In the genomic region with DNA sequence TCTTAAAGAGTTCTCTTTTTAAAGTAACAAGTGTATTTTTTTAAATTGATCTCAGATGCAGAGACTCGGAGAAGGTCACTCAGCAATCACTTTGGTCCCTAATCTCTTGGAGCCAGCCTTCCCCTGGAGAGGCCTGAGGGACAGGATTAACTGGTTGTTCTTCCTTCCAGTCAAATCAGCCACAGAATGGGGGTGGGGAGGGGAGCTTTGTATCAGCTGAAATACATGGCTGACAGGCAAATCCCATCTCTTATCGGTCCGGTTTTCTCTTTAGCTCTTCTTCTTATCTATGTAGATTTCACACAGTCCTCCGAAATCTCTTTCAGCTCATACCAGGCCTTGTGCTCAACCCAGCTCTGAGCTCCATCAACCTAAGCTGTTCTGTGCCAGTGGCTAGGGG, we compare ENCODE assay signal across 16 mouse cellular contexts. TPM values are rescaled to one million over a fixed set of nuclear protein-coding genes. Genes with fewer than 3 reads are reported as not detected.
DNase-seq lines count a peak whose midpoint lies in the region; ATAC-seq and TF ChIP-seq lines count a peak whose summit lies in the region.
"Had no signal": no experiment of that assay in that cellular context is flagged by ENCODE, and none has a peak within 500 bp of the region (broad histone marks: within the 10 kb centered on the region; RNA-seq: fewer than 3 reads in every experiment).

No protein-coding gene starts in this region.

- H3K4me1 ChIP-seq in neural tube, embryonic 13.5 days (replicated peaks): peaks cover 30% of the 10 kb centered on the region

- H3K27ac ChIP-seq in neural tube, embryonic 13.5 days (replicated peaks): peak overlapping the region; percentile 29
- H3K27ac ChIP-seq in layer of hippocampus, adult 2 months: no peak overlapping the region
- H3K27ac ChIP-seq: embryonic facial prominence, embryonic 12.5 days; liver, embryonic 15.5 days had no signal

- H3K36me3 ChIP-seq in neural tube, embryonic 13.5 days: no peaks in the 10 kb centered on the region
- H3K36me3 ChIP-seq: embryonic facial prominence, embryonic 12.5 days; G1E; liver, embryonic 15.5 days had no signal

- whole genome bisulfite sequencing in neural tube, embryonic 13.5 days: 89% methylated on average over 4 of the region's 4 CpGs

- no peaks in the 10 kb centered on the region; the same call in 1 of the 2 replicates for H3K27me3 ChIP-seq in neural tube, embryonic 13.5 days
- H3K27me3 ChIP-seq: embryonic facial prominence, embryonic 12.5 days had no signal

- DNase-seq in neural tube, embryonic 10.5 days (ENCODE audit: extremely low spot score, low spot score): no peak
- DNase-seq in liver: peak; percentile 56
- peak; percentile 24 for DNase-seq in retina, embryonic 14.5 days (ENCODE audit: low spot score)
- DNase-seq in layer of hippocampus, adult 2 months (ENCODE audit: low spot score in 2 of 2): no peak
- no peak for DNase-seq in layer of hippocampus, postnatal 36 days
- DNase-seq: adrenal gland, postnatal 25 days; cerebellum, postnatal 36 days; gastrocnemius, postnatal 10 days; heart, postnatal 10 days; kidney, postnatal 10 days had no signal

- H3K9me3 ChIP-seq in neural tube, embryonic 13.5 days: no peaks in the 10 kb centered on the region
- H3K9me3 ChIP-seq: embryonic facial prominence, embryonic 12.5 days; G1E; liver, embryonic 15.5 days had no signal

- no peak overlapping the region for H3K4me3 ChIP-seq in neural tube, embryonic 13.5 days
- H3K4me3 ChIP-seq in layer of hippocampus, adult 2 months: no peak overlapping the region
- H3K4me3 ChIP-seq: embryonic facial prominence, embryonic 12.5 days; liver, embryonic 15.5 days had no signal

- no peak overlapping the region for H3K4me2 ChIP-seq in neural tube, embryonic 13.5 days
- H3K4me2 ChIP-seq: embryonic facial prominence, embryonic 12.5 days; liver, embryonic 15.5 days had no signal

- TF ChIP-seq CTCF in layer of hippocampus, adult 2 months (conservative IDR thresholded peaks at IDR 0.05): no peak

- ATAC-seq in neural tube, embryonic 13.5 days (ENCODE audit: low read depth): no peak
- peak; percentile 68 for ATAC-seq in megakaryocyte-erythroid progenitor cell, adult 5-6 weeks (replicated peaks; ENCODE audit: low FRiP score, low TSS enrichment, poor library complexity, severe bottlenecking)
- ATAC-seq: intestine, embryonic 16.5 days had no signal

- no peak overlapping the region for H3K9ac ChIP-seq in neural tube, embryonic 13.5 days
- H3K9ac ChIP-seq: embryonic facial prominence, embryonic 12.5 days; liver, embryonic 15.5 days had no signal

RNA-seq across cellular contexts. Expression of gene Ripor2, which starts 48.4 kb away (rescaled TPM):
- polyA plus RNA-seq in neural tube, embryonic 13.5 days (2015; fragmentation: Nextera tagmentation; extraction: Ambion mirVana): 20.7 and 21.7 TPM in 2 replicates
- 34.1 and 50.0 TPM in 2 replicates for total RNA-seq in megakaryocyte-erythroid progenitor cell, adult 5-6 weeks (2014; fragmentation: Nextera tagmentation)
- 24.7 and 32.6 TPM in 2 replicates for total RNA-seq in megakaryocyte-erythroid progenitor cell, adult 5-6 weeks (2017)
- total RNA-seq in layer of hippocampus, adult 2 months (2021): 10 to 100 TPM; 72.0 to 77.6 TPM
- total RNA-seq in layer of hippocampus, postnatal 36 days (2021): 10 to 100 TPM; 75.7 to 81.1 TPM
- polyA plus RNA-seq: G1E had no signal

Comparison
In these comparisons a context has a peak if more than half of its experiments do, and no peak if none do; other contexts are left out.
1. DNase-seq: peak in liver (single experiment) and retina, embryonic 14.5 days (single experiment); none in neural tube, embryonic 10.5 days (single experiment), layer of hippocampus, adult 2 months (0 of 2) and layer of hippocampus, postnatal 36 days (0 of 2).